Mouse (Mus musculus): ENCODE measurements around the gene Pik3c2b. TPM values are rescaled to one million over a fixed set of nuclear protein-coding genes. Genes with fewer than 3 reads are reported as not detected.
"Not testable (repeated sequence)": the region's sequence is repeated elsewhere in the genome, so short reads cannot be mapped to it uniquely, and the experiment has no call there.

Pik3c2b gene
- polyA plus RNA-seq, 1 experiment from 2014 or later = 8.3 TPM

DNA sequence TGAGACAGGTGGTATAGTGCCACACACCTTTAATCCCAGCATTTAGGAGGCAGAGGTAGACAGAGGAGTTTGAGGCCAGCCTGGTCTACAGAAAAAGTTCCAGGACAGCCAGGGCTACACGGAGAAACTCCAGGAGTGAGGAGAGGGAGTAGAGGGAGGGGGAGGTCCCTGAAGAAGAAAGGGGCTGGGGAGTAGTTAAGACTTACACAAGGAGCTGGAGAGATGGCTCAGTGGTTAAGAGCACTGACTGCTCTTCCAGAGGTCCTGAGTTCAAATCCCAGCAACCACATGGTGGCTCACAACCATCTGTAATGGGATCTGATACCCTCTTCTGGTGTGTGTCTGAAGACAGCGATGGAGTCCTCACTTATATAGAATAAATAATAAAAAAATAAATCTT, 23.5 kb upstream of the Pik3c2b start:
- not testable (repeated sequence) for H3K27ac ChIP-seq; H3K4me1 ChIP-seq; ATAC-seq (ENCODE audit: insufficient read depth, low FRiP score, low read depth); H3K4me2 ChIP-seq; H3K9me3 ChIP-seq; H3K27me3 ChIP-seq (replicated peaks); H3K9ac ChIP-seq; H3K4me3 ChIP-seq (replicated peaks); H3K36me3 ChIP-seq
- 98% methylated on average over 2 of the region's 2 CpGs for whole genome bisulfite sequencing

DNA sequence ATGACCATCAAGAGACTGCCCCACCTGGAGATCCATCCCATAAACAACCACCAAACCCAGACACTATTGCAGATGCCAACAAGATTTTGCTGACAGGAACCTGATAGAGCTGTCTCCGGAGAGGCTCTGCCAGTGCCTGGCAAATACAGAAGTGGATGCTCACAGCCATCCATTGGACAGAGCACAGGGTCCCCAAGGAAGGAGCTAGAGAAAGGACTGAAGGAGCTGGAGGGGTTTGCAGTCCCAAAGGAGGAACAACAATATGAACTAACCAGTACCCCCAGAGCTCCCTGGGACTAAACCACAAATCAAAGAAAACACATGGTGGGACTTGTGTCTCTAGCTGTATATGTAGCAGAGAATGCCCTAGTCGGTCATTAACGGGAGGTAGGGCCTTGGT, 21.7 kb upstream of the Pik3c2b start:
- not testable (repeated sequence) for ATAC-seq (ENCODE audit: insufficient read depth, low FRiP score, low read depth); H3K9me3 ChIP-seq; H3K27me3 ChIP-seq (replicated peaks); H3K4me1 ChIP-seq; H3K36me3 ChIP-seq; H3K27ac ChIP-seq; H3K9ac ChIP-seq
- 89% methylated on average over 3 of the region's 3 CpGs for WGBS
- peak overlapping the region; percentile 78; the same call in 1 of the 2 replicates for H3K4me3 ChIP-seq (replicated peaks)
- H3K4me2 ChIP-seq = peak overlapping the region; percentile 72

DNA sequence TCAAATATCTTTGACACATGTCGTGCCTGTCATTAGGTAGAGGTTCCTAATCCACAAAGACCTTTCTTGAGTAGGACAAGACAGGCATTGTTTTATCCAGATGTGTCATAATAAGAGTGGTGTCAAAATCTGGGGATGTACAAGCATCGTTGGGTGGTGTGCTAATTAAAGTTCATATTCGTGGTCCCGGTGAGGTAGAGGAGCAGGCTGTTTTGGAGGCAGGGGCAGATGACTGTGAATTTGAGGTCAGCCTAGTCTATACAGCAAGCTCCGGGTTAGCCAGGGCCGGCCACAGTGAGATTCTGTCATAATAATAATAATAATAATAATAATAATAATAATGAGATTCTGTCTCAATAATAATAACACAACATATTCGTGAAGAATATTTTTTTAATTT, 21.0 kb upstream of the Pik3c2b start:
- peak overlapping the region; percentile 82; the same call in 1 of the 2 replicates for H3K9ac ChIP-seq
- H3K27ac ChIP-seq = no peak overlapping the region
- H3K4me1 ChIP-seq = 0 out of 2 replicates have a peak, but pooled peaks cover 5% of the 10 kb centered on the region
- 31% methylated on average over 7 of the region's 7 CpGs for WGBS
- ATAC-seq (ENCODE audit: insufficient read depth, low FRiP score, low read depth) = no peak
- no peaks in the 10 kb centered on the region for H3K9me3 ChIP-seq
- H3K4me3 ChIP-seq (replicated peaks) = peak overlapping the region; percentile 78
- H3K27me3 ChIP-seq (replicated peaks) = no peaks in the 10 kb centered on the region
- H3K4me2 ChIP-seq = peak overlapping the region; percentile 72
- 0 out of 2 replicates have a peak, but pooled peaks cover 2% of the 10 kb centered on the region for H3K36me3 ChIP-seq

DNA sequence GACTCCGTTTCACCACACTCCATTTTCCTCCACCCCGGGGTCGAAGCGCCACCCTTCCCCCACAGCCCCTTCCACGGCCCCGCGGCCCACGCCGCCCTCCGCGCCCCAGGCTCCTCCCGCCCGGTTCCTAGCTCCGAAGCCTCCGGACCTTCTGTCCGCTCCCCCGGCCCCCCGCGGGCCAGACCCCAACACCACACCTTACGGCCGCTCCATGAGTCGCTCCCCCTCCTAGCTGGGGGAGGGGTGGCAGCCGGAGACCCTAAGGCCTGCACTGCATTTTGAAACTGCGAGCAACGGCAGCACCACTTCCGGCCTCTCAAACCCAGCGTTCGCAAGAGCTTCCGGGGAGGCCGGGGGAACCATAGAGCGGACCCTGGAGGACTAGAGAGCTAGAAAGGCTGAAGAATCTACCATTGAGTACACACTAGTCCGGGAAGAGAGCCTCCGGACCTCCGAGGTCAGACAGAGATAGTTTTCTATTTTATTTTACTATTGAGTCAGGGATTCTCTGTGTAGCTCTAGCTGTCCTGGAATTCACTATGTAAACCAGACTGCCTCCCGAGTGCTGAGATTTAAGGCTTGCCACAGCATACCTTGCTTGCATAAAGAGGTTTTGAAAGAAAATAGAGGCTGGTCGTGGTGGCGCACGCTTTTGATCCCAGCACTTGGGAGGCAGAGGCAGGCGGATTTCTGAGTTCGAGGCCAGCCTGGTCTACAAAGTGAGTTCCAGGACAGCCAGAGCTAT, 20.2 kb upstream of the Pik3c2b start:
- Histone ChIP-seq H3K27me3 (replicated peaks) (no peaks in the 10 kb centered on the region), H3K4me3 (replicated peaks) (peak overlapping the region; percentile 78), H3K9me3 (no peaks in the 10 kb centered on the region), H3K9ac (peak overlapping the region; percentile 82; the same call in 1 of the 2 replicates), H3K36me3 (0 out of 2 replicates have a peak, but pooled peaks cover 2% of the 10 kb centered on the region), H3K4me2 (peak overlapping the region; percentile 72), H3K4me1 (0 out of 2 replicates have a peak, but pooled peaks cover 5% of the 10 kb centered on the region), H3K27ac (peak overlapping the region; percentile 89)
- peak; percentile 97 for ATAC-seq (ENCODE audit: insufficient read depth, low FRiP score, low read depth)
- under 1% methylated on average over 40 of the region's 40 CpGs for WGBS

DNA sequence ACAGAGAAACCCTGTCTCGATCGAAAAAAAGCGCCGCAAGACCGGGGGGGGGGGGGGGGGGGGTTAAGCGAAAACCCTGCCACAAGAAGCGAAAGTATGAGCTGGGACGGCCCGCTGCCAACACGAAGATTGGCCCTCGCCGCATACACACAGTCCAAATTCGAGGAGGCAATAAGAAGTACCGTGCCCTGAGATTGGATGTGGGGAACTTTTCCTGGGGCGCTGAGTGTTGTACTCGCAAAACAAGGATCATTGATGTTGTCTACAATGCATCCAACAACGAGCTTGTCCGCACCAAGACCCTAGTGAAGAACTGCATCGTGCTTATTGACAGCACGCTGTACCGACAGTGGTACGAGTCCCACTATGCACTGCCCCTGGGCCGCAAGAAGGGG, 19.7 kb upstream of the Pik3c2b start:
- peak overlapping the region; percentile 89; the same call in 1 of the 2 replicates for H3K27ac ChIP-seq
- H3K9ac ChIP-seq; H3K36me3 ChIP-seq; ATAC-seq (ENCODE audit: insufficient read depth, low FRiP score, low read depth); H3K27me3 ChIP-seq (replicated peaks); H3K9me3 ChIP-seq; H3K4me1 ChIP-seq: not testable (repeated sequence)
- H3K4me3 ChIP-seq (replicated peaks) = peak overlapping the region; percentile 78
- peak overlapping the region; percentile 39 for H3K4me2 ChIP-seq
- 26% methylated on average over 21 of the region's 23 CpGs for WGBS

DNA sequence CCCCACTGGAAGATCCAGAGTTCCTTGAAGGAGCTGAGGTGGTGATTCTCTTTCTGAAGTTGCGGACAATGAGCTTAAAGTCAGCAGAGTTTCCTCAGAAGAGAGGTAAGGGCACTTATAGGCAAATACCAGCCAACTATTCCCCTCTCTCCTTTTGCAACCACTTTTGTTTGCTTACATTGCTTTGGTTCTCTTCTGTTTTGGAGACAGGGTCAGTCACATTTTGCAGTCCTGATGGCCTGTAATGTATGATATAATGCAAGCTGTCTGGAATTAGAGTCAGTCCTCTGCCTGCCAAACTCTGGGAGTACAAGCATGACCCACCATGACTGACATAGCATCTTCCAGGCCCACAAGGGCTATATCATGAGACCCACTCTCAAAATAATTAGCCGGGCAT, 18.3 kb upstream of the Pik3c2b start:
- Histone ChIP-seq H3K9ac (no peak overlapping the region), H3K4me3 (replicated peaks) (no peak overlapping the region), H3K4me1 (0 out of 2 replicates have a peak, but pooled peaks cover 5% of the 10 kb centered on the region), H3K9me3 (no peaks in the 10 kb centered on the region), H3K4me2 (no peak overlapping the region), H3K27ac (no peak overlapping the region), H3K27me3 (replicated peaks) (no peaks in the 10 kb centered on the region), H3K36me3 (no peaks in the 10 kb centered on the region)
- no peak for ATAC-seq (ENCODE audit: insufficient read depth, low FRiP score, low read depth)
- 91% methylated on average over 2 of the region's 2 CpGs for WGBS

DNA sequence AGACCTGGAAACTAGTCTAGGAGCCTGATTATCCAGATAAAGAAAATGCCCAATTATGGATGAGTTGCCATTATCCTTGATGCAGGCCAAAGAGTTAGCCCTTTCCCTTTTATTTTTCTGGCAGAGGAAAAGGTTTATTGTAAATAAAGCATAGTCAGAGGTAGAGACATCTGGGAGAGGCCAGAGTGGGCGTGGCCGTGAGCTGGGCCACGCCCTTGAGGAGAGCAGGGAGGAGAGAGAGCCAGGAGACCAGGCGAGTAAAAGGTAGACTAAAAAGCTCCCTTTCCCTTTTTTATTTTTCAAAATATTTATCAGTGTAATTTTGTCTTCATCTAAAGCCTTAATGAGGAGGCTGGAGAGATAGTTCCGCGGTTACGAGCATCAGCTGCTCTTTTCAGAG, 17.5 kb upstream of the Pik3c2b start:
- no peaks in the 10 kb centered on the region for H3K36me3 ChIP-seq
- ATAC-seq (ENCODE audit: insufficient read depth, low FRiP score, low read depth) = no peak
- H3K27me3 ChIP-seq (replicated peaks) = no peaks in the 10 kb centered on the region
- H3K9ac ChIP-seq = no peak overlapping the region
- WGBS = 32% methylated on average over 7 of the region's 7 CpGs
- no peak overlapping the region for H3K4me2 ChIP-seq
- no peaks in the 10 kb centered on the region for H3K9me3 ChIP-seq
- H3K4me3 ChIP-seq (replicated peaks) = no peak overlapping the region
- peaks cover 12% of the 10 kb centered on the region; the same call in 1 of the 2 replicates for H3K4me1 ChIP-seq
- H3K27ac ChIP-seq = no peak overlapping the region

DNA sequence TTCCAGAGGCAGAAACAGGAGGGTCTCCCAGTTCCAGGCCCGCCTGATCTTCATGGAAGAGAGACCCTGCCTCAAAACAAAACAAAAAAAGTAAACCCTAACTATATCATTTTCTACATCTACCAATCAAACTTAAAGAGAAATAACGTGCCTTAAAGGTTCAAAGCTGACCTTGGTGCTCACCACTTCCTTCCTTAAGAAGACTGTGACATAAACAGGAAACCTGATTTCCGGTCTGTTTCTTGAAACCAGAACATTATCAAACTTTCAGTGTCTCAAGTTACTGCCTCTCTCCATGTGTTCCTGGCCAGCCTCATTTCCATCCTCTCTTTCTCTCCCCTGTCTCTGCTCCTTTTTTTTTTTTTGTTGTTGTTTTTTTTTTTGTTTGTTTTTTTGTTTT, 15.7 kb upstream of the Pik3c2b start:
- peaks cover 8% of the 10 kb centered on the region; the same call in 1 of the 2 replicates for H3K4me1 ChIP-seq
- H3K36me3 ChIP-seq = no peaks in the 10 kb centered on the region
- no peak overlapping the region for H3K9ac ChIP-seq
- WGBS = 72% methylated on average over 3 of the region's 3 CpGs
- no peaks in the 10 kb centered on the region for H3K27me3 ChIP-seq (replicated peaks)
- H3K27ac ChIP-seq = no peak overlapping the region
- no peak overlapping the region for H3K4me2 ChIP-seq
- no peak overlapping the region for H3K4me3 ChIP-seq (replicated peaks)
- ATAC-seq (ENCODE audit: insufficient read depth, low FRiP score, low read depth) = no peak
- no peaks in the 10 kb centered on the region for H3K9me3 ChIP-seq

DNA sequence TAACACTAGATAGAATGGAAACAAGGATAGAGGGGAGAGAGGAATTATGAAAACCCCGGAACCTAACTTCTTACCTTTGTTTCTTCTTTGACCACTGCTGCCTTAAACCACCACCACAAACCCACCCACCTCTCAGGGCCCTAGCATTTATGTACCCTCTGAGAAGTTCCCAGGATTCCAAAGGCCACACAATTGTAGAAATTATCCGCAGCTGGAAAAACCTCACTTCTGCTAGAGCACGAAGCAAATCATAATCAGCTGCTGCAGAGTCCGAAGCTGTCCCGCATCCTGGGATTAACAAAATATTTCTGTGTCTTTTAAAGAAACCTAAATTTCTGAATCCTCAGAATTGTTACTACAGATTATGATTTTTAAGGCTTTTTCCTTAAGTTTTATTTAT, 15.0 kb upstream of the Pik3c2b start, which contains the start of gene Mdm4:
Mdm4 (minus strand) TSS at position 101 of the 400 bp plus-strand sequence.
- peaks cover 8% of the 10 kb centered on the region; the same call in 1 of the 2 replicates for H3K4me1 ChIP-seq
- H3K27me3 ChIP-seq (replicated peaks) = no peaks in the 10 kb centered on the region
- no peak within 1 kb of the TSS for H3K27ac ChIP-seq
- H3K36me3 ChIP-seq = no peaks in the 10 kb centered on the region
- WGBS = 92% methylated on average over 5 of the region's 5 CpGs
- no peak within 1 kb of the TSS for H3K4me2 ChIP-seq
- H3K9me3 ChIP-seq = no peaks in the 10 kb centered on the region
- H3K9ac ChIP-seq = no peak within 1 kb of the TSS
- H3K4me3 ChIP-seq (replicated peaks) = no peak within 1 kb of the TSS
- no peak for ATAC-seq (ENCODE audit: insufficient read depth, low FRiP score, low read depth)

DNA sequence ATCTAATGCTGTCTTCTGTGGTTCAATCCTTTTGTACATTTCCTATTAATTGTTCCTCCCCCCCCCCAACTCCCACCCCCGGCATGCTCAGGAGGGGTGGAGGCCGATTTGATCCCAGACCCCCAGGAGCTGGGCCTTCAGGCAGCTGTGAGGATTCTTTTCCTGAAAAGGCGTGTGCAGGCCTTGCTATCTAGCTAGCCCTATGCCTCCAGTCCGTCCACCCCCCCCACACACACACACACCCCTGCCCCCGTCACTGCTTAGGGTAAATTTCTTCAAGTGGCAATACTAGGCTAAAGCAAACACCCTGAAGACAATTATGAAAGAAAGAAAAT, 12.5 kb upstream of the Pik3c2b start:
- H3K4me2 ChIP-seq = peak overlapping the region; percentile 55
- peak overlapping the region; percentile 57 for H3K4me3 ChIP-seq (replicated peaks)
- 0 out of 2 replicates have a peak overlapping the region, but pooled peaks have one; percentile 54 for H3K9ac ChIP-seq
- no peaks in the 10 kb centered on the region for H3K36me3 ChIP-seq
- H3K4me1 ChIP-seq = peaks cover 8% of the 10 kb centered on the region; the same call in 1 of the 2 replicates
- 15% methylated on average over 5 of the region's 5 CpGs for WGBS
- no peak for ATAC-seq (ENCODE audit: insufficient read depth, low FRiP score, low read depth)
- peak overlapping the region; percentile 90 for H3K27ac ChIP-seq
- no peaks in the 10 kb centered on the region for H3K27me3 ChIP-seq (replicated peaks)
- H3K9me3 ChIP-seq = no peaks in the 10 kb centered on the region

DNA sequence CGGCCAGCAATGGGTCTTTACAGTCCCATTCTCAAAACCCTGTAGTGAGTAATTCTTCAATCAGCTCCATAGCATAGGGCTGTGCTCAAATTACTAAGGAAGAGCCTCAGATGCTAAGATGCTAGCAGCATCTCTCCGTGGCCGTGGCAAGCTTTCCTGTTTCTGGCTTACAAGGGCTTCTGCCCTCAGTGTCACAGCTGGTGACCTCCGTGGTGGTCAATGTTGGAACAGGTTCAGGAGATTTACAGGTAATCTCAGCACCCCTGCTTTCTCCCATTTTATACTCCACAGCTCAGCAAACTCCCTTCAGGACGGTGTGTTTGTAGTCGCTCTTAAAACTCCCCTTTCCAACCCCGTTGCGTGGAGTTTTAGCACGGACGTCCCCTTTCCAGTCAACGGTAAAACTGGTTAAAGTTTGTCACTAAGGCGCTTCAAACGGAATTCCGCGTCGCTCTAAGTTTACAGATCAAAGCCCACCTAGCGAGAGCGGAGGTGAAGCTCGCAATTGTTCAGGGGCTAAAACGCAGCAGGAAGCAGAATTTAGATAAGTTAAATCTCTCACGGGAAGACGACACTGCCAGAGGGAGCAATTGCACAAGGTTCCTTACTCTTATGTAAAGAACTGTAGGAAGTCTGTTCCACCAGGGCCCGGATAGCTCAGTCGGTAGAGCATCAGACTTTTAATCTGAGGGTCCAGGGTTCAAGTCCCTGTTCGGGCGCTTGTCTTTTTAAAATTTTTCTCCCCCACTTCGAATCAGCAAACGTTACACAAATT, 12.0 kb upstream of the Pik3c2b start:
- Histone ChIP-seq H3K4me2 (peak overlapping the region; percentile 55), H3K36me3 (no peaks in the 10 kb centered on the region), H3K4me3 (replicated peaks) (peak overlapping the region; percentile 57), H3K27me3 (replicated peaks) (no peaks in the 10 kb centered on the region), H3K4me1 (peaks cover 8% of the 10 kb centered on the region; the same call in 1 of the 2 replicates), H3K9ac (peak overlapping the region; percentile 54; the same call in 1 of the 2 replicates), H3K9me3 (no peaks in the 10 kb centered on the region), H3K27ac (peak overlapping the region; percentile 90)
- WGBS = under 1% methylated on average over 28 of the region's 28 CpGs
- peak; percentile 84 for ATAC-seq (ENCODE audit: insufficient read depth, low FRiP score, low read depth)

DNA sequence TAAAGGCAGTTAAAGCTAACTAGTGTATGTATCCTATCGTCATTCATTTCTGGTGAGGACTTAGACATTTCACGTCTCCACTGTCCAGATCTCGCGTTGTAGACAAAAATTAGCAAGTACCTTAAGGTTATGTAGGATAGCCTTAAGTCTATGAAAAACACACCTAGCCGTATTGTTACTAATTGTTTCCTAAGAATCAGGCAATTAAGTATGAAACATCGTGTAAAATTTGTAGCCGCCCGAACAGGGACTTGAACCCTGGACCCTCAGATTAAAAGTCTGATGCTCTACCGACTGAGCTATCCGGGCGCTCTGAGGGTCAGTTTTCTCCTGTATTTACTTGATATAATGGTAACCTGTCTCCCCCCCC, 11.4 kb upstream of the Pik3c2b start:
- Histone ChIP-seq H3K27ac (peak overlapping the region; percentile 75), H3K4me2 (peak overlapping the region; percentile 55), H3K9me3 (no peaks in the 10 kb centered on the region), H3K4me3 (replicated peaks) (peak overlapping the region; percentile 57), H3K27me3 (replicated peaks) (no peaks in the 10 kb centered on the region), H3K9ac (no peak overlapping the region), H3K36me3 (no peaks in the 10 kb centered on the region), H3K4me1 (peaks cover 8% of the 10 kb centered on the region; the same call in 1 of the 2 replicates)
- peak; percentile 63 for ATAC-seq (ENCODE audit: insufficient read depth, low FRiP score, low read depth)
- WGBS = 2% methylated on average over 11 of the region's 11 CpGs

Data from stomach, embryonic 15.5 days (tissue).